Mouse (Mus musculus): Measurements from ENCODE around the gene Arl2. TPM values are rescaled to one million over a fixed set of nuclear protein-coding genes. Genes with fewer than 3 reads are reported as not detected.

Arl2 gene
- total RNA-seq, 2 experiments from 2014 or later, result 74.2 to 82.3 TPM

DNA sequence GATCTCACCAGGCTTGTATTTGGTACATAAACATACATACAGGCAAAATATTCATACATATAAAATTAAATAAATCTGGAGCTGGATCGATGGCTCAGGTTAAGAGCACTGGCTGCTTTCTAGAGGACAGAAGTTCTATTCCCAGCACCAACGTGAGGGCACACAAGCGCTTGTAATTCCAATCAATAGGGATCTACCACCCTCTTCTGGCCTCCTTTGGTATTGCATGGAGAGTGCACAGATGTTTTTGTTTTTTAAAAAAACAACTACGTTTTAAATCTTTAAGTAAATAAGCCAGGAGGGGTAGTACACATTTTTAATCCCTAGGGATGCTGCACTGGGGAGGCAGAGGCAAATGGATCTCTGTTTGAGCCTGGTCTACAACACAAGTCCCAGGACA is 15.1 kb downstream of the Arl2 start:
- DNase-seq (ENCODE audit: extremely low spot score in 1 of 2, low spot score in 2 of 2), result no peak
- no peak overlapping the region for H3K4me3 ChIP-seq
- TF ChIP-seq CTCF (IDR thresholded peaks at IDR 0.05), result peak; percentile 73
- intact Hi-C loops (cut with DNase I), result loop anchor here (2.0 to 5.0 kb wide), 2 partner anchors 79 to 161 kb away; partner anchors contain the start of genes Pola2 and Syvn1
- H3K27ac ChIP-seq, result no peak overlapping the region

GRCm38 (mm10) chr19:6124898-6125297 is 16.4 kb downstream of the Arl2 start:
- TF ChIP-seq CTCF (IDR thresholded peaks at IDR 0.05), result no peak
- no peak overlapping the region for H3K4me3 ChIP-seq
- intact Hi-C loops (cut with DNase I), result loop anchor here (5.0 kb wide), 1 partner anchor 78 kb away; the partner anchor contains the start of gene Syvn1
- DNase-seq (ENCODE audit: extremely low spot score in 1 of 2, low spot score in 2 of 2), result no peak
- H3K27ac ChIP-seq, result no peak overlapping the region

GRCm38 (mm10) chr19:6123330-6123729 is 18.0 kb downstream of the Arl2 start:
- intact Hi-C loops (cut with DNase I), result no loop called here
- DNase-seq (ENCODE audit: extremely low spot score in 1 of 2, low spot score in 2 of 2), result no peak
- no peak for TF ChIP-seq CTCF (IDR thresholded peaks at IDR 0.05)
- H3K27ac ChIP-seq, result no peak overlapping the region
- H3K4me3 ChIP-seq, result no peak overlapping the region

DNA sequence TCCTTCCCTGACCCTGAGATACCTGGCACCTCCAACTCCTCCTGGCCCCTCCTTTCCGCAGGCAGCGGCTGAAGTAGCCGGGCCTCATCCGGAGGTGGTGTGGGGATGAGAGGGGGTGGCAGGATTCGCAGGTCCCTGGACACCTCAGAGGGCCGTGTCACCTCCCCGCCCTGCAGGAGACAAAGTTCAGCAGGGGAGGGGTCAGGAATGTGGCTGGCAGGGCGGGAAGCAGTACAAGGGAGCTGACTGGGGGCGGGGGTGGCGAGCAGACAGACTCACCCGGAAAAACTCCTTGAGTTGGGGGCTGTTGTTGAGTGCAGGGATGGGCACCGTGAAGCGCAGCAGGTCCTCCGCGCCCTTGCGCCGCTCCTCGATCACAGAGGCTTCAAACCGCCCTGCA is 19.6 kb downstream of the Arl2 start:
- TF ChIP-seq CTCF (IDR thresholded peaks at IDR 0.05), result no peak
- intact Hi-C loops (cut with DNase I), result no loop called here
- H3K27ac ChIP-seq, result no peak overlapping the region
- no peak for DNase-seq (ENCODE audit: extremely low spot score in 1 of 2, low spot score in 2 of 2)
- no peak overlapping the region for H3K4me3 ChIP-seq

GRCm38 (mm10) chr19:6118677-6119185 is 22.6 kb downstream of the Arl2 start:
- peak overlapping the region; percentile 93 for H3K27ac ChIP-seq
- no peak for TF ChIP-seq CTCF (IDR thresholded peaks at IDR 0.05)
- peak overlapping the region; percentile 78 for H3K4me3 ChIP-seq
- intact Hi-C loops (cut with DNase I), result loop anchor here (1.0 to 5.0 kb wide), 2 partner anchors 9 to 36 kb away; partner anchors contain the start of genes Cdca5, Gm28374, Tmem262 and Zfpl1
- no peak for DNase-seq (ENCODE audit: extremely low spot score in 1 of 2, low spot score in 2 of 2)

- Histone ChIP-seq H3K27ac (peak within 1 kb of the TSS; percentile 93), H3K4me3 (peak within 1 kb of the TSS; percentile 78)
- DNase-seq (ENCODE audit: extremely low spot score in 1 of 2, low spot score in 2 of 2), result peak; percentile 85 to 87
- no peak; the same call in none of the 2 replicates for TF ChIP-seq CTCF (IDR thresholded peaks at IDR 0.05)
- intact Hi-C loops (cut with DNase I), result loop anchor here (1.0 to 5.0 kb wide), 2 partner anchors 9 to 36 kb away; partner anchors contain the start of genes Cdca5, Gm28374, Tmem262 and Zfpl1
Observed at GRCm38 (mm10) chr19:6117986-6118676, 23.2 kb downstream of the Arl2 start, which contains the start of gene Sac3d1. TSS of gene Sac3d1 (minus strand) at chr19:6118650.

- intact Hi-C loops (cut with DNase I), result loop anchor here (5.0 kb wide), 1 partner anchor 35 kb away; the partner anchor contains the start of genes Cdca5, Gm28374, Tmem262 and Zfpl1
- peak overlapping the region; percentile 93 for H3K27ac ChIP-seq
- peak overlapping the region; percentile 78 for H3K4me3 ChIP-seq
- TF ChIP-seq CTCF (IDR thresholded peaks at IDR 0.05), result no peak
- DNase-seq (ENCODE audit: extremely low spot score in 1 of 2, low spot score in 2 of 2), result no peak
Observed at GRCm38 (mm10) chr19:6117346-6117985, 23.9 kb downstream of the Arl2 start.

- intact Hi-C loops (cut with DNase I), result loop anchor here (5.0 kb wide), 1 partner anchor 34 kb away; the partner anchor contains the start of genes Cdca5, Gm28374, Tmem262 and Zfpl1
- peak in 1 of 2 experiments; percentile 29 for DNase-seq (ENCODE audit: extremely low spot score in 1 of 2, low spot score in 2 of 2)
- Histone ChIP-seq H3K27ac (peak overlapping the region; percentile 7; the same call in 1 of the 2 replicates), H3K4me3 (no peak overlapping the region)
- TF ChIP-seq CTCF (IDR thresholded peaks at IDR 0.05), result no peak
Observed at GRCm38 (mm10) chr19:6116113-6116850, 25.1 kb downstream of the Arl2 start.

GRCm38 (mm10) chr19:6113116-6113515 is 28.2 kb downstream of the Arl2 start:
- no peak for DNase-seq (ENCODE audit: extremely low spot score in 1 of 2, low spot score in 2 of 2)
- intact Hi-C loops (cut with DNase I), result no loop called here
- H3K4me3 ChIP-seq, result no peak overlapping the region
- no peak for TF ChIP-seq CTCF (IDR thresholded peaks at IDR 0.05)
- no peak overlapping the region for H3K27ac ChIP-seq

DNA sequence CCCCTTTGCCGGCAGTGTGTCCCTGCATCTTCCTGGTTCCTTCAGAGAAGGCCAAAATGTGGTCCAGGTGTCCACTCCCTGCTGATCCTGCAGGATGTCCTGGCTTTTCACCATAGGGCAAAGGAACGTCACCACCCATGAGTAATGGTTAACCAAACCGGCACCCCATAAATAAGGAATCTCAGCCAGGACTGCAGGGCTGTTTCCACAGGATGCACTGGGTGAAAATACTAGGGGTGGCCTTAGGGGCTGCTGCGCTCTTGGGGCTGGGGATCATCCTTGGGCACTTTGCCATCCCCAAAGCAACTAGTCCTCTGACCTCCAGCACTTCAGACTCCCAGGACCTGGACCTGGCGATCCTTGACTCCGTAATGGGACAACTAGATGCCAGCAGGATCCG is 35.8 kb downstream of the Arl2 start, which contains the start of gene Naaladl1:
Gene Naaladl1 (plus strand): TSS at position 197 of the 400 bp plus-strand sequence.
- no peak for DNase-seq (ENCODE audit: extremely low spot score in 1 of 2, low spot score in 2 of 2)
- no peak for TF ChIP-seq CTCF (IDR thresholded peaks at IDR 0.05)
- intact Hi-C loops (cut with DNase I), result loop anchor here (5.0 kb wide), 1 partner anchor 212 kb away; no protein-coding TSS in a partner anchor
- Histone ChIP-seq H3K27ac (no peak within 1 kb of the TSS), H3K4me3 (no peak within 1 kb of the TSS)

DNA sequence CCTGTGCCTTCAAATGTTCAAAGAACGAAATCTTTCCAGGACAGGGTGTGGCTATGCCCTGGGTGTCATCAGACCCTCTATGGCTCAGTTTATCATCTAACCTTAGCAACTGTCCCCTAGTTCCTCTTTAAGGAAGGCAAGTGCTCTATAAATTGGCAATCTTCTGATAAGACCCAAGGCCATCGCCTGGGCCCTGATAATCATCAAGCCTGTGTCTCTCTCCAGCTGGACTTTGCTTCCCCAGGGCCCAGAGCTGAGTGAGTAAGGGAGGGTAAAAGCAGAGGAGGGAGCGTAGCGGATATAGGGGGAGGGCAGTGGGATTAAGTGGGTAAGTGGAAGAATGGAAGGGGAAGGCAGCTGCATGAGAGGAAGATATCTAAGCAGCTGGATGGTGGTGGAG is 36.9 kb downstream of the Arl2 start:
- Histone ChIP-seq H3K27ac (no peak overlapping the region), H3K4me3 (no peak overlapping the region)
- intact Hi-C loops (cut with DNase I), result no loop called here
- no peak for DNase-seq (ENCODE audit: extremely low spot score in 1 of 2, low spot score in 2 of 2)
- TF ChIP-seq CTCF (IDR thresholded peaks at IDR 0.05), result no peak
